Mouse (Mus musculus): Measurements from ENCODE around the gene Qrich2. TPM values are rescaled to one million over a fixed set of nuclear protein-coding genes. Genes with fewer than 3 reads are reported as not detected.
A peak's percentile ranks its signal among the peaks of the same experiment; 100 is the strongest.

Gene Qrich2
- polyA plus RNA-seq, 1 experiment from 2014 or later: 0.08 TPM

- Histone ChIP-seq H3K9me3 (ENCODE audit: control insufficient read depth, low read length) (no peaks in the 10 kb centered on the region), H3K9ac (ENCODE audit: low read length) (no peak overlapping the region), H3K4me1 (replicated peaks; ENCODE audit: control insufficient read depth, insufficient read depth) (0 out of 2 replicates have a peak, but pooled peaks cover 2% of the 10 kb centered on the region), H3K27ac (replicated peaks) (no peak overlapping the region), H3K27me3 (ENCODE audit: control insufficient read depth, insufficient read depth, low read length) (no peaks in the 10 kb centered on the region), H3K36me3 (ENCODE audit: control insufficient read depth, insufficient read depth, low read length) (no peaks in the 10 kb centered on the region), H3K4me3 (ENCODE audit: low read depth, low read length) (no peak overlapping the region), H3K4me2 (replicated peaks; ENCODE audit: low read depth) (no peak overlapping the region)
- ATAC-seq (ENCODE audit: low FRiP score, low TSS enrichment) (no peak), DNase-seq (ENCODE audit: low spot score) (no peak)
- whole genome bisulfite sequencing: 89% methylated on average over 3 of the region's 3 CpGs
- TF ChIP-seq CTCF (IDR thresholded peaks at IDR 0.05; ENCODE audit: low read depth) (no peak), EP300 (optimal IDR thresholded peaks at IDR 0.05) (no peak)
These were observed 57.0 kb downstream of the Qrich2 start for GRCm38 (mm10) chr11:116409008-116409407.

- DNase-seq (ENCODE audit: low spot score) (no peak), ATAC-seq (ENCODE audit: low FRiP score, low TSS enrichment) (no peak)
- 83% methylated on average over 16 of the region's 16 CpGs for WGBS
- H3K4me3 ChIP-seq (ENCODE audit: low read depth, low read length): no peak overlapping the region
- TF ChIP-seq CTCF (IDR thresholded peaks at IDR 0.05; ENCODE audit: low read depth) (no peak), EP300 (optimal IDR thresholded peaks at IDR 0.05) (no peak)
- no peaks in the 10 kb centered on the region for H3K36me3 ChIP-seq (ENCODE audit: control insufficient read depth, insufficient read depth, low read length)
- H3K4me2 ChIP-seq (replicated peaks; ENCODE audit: low read depth): no peak overlapping the region
- H3K27me3 ChIP-seq (ENCODE audit: control insufficient read depth, insufficient read depth, low read length): no peaks in the 10 kb centered on the region
- H3K4me1 ChIP-seq (replicated peaks; ENCODE audit: control insufficient read depth, insufficient read depth): no peaks in the 10 kb centered on the region
- no peak overlapping the region for H3K9ac ChIP-seq (ENCODE audit: low read length)
- H3K27ac ChIP-seq (replicated peaks): no peak overlapping the region
- no peaks in the 10 kb centered on the region for H3K9me3 ChIP-seq (ENCODE audit: control insufficient read depth, low read length)
These were observed 59.8 kb downstream of the Qrich2 start for GRCm38 (mm10) chr11:116406231-116406728.

- no peak for DNase-seq (ENCODE audit: low spot score)
- no peak overlapping the region for H3K4me3 ChIP-seq (ENCODE audit: low read depth, low read length)
- no peaks in the 10 kb centered on the region for H3K27me3 ChIP-seq (ENCODE audit: control insufficient read depth, insufficient read depth, low read length)
- H3K9ac ChIP-seq (ENCODE audit: low read length): no peak overlapping the region
- 93% methylated on average over 4 of the region's 4 CpGs for WGBS
- TF ChIP-seq EP300 (optimal IDR thresholded peaks at IDR 0.05) (no peak), CTCF (IDR thresholded peaks at IDR 0.05; ENCODE audit: low read depth) (no peak)
- no peaks in the 10 kb centered on the region for H3K36me3 ChIP-seq (ENCODE audit: control insufficient read depth, insufficient read depth, low read length)
- H3K4me1 ChIP-seq (replicated peaks; ENCODE audit: control insufficient read depth, insufficient read depth): no peaks in the 10 kb centered on the region
- no peak for ATAC-seq (ENCODE audit: low FRiP score, low TSS enrichment)
- no peaks in the 10 kb centered on the region for H3K9me3 ChIP-seq (ENCODE audit: control insufficient read depth, low read length)
- H3K27ac ChIP-seq (replicated peaks): no peak overlapping the region
- H3K4me2 ChIP-seq (replicated peaks; ENCODE audit: low read depth): no peak overlapping the region
These were observed 60.4 kb downstream of the Qrich2 start for GRCm38 (mm10) chr11:116405601-116406000.

- TF ChIP-seq CTCF (IDR thresholded peaks at IDR 0.05; ENCODE audit: low read depth) (no peak), EP300 (optimal IDR thresholded peaks at IDR 0.05) (no peak)
- DNase-seq (ENCODE audit: low spot score) (no peak), ATAC-seq (ENCODE audit: low FRiP score, low TSS enrichment) (no peak)
- Histone ChIP-seq H3K4me3 (ENCODE audit: low read depth, low read length) (no peak overlapping the region), H3K4me2 (replicated peaks; ENCODE audit: low read depth) (no peak overlapping the region), H3K4me1 (replicated peaks; ENCODE audit: control insufficient read depth, insufficient read depth) (no peaks in the 10 kb centered on the region), H3K9ac (ENCODE audit: low read length) (no peak overlapping the region), H3K36me3 (ENCODE audit: control insufficient read depth, insufficient read depth, low read length) (no peaks in the 10 kb centered on the region), H3K27ac (replicated peaks) (no peak overlapping the region), H3K27me3 (ENCODE audit: control insufficient read depth, insufficient read depth, low read length) (no peaks in the 10 kb centered on the region), H3K9me3 (ENCODE audit: control insufficient read depth, low read length) (no peaks in the 10 kb centered on the region)
- WGBS: 21% methylated on average over 4 of the region's 4 CpGs
These were observed 65.5 kb downstream of the Qrich2 start for GRCm38 (mm10) chr11:116400560-116400959.

- TF ChIP-seq EP300 (optimal IDR thresholded peaks at IDR 0.05): no peak
- no peak for TF ChIP-seq CTCF (IDR thresholded peaks at IDR 0.05; ENCODE audit: low read depth)
- 74% methylated on average over 11 of the region's 11 CpGs for WGBS
- H3K36me3 ChIP-seq (ENCODE audit: control insufficient read depth, insufficient read depth, low read length): no peaks in the 10 kb centered on the region; the same call in 1 of the 2 replicates
- H3K4me3 ChIP-seq (ENCODE audit: low read depth, low read length): no peak overlapping the region
- ATAC-seq (ENCODE audit: low FRiP score, low TSS enrichment) (no peak), DNase-seq (ENCODE audit: low spot score) (no peak)
- no peak overlapping the region for H3K9ac ChIP-seq (ENCODE audit: low read length)
- no peaks in the 10 kb centered on the region for H3K4me1 ChIP-seq (replicated peaks; ENCODE audit: control insufficient read depth, insufficient read depth)
- no peak overlapping the region for H3K4me2 ChIP-seq (replicated peaks; ENCODE audit: low read depth)
- H3K9me3 ChIP-seq (ENCODE audit: control insufficient read depth, low read length): no peaks in the 10 kb centered on the region
- H3K27me3 ChIP-seq (ENCODE audit: control insufficient read depth, insufficient read depth, low read length): no peaks in the 10 kb centered on the region
- 0 out of 2 replicates have a peak overlapping the region, but pooled peaks have one; percentile 1 for H3K27ac ChIP-seq (replicated peaks)
These were observed 67.7 kb downstream of the Qrich2 start for GRCm38 (mm10) chr11:116398348-116398677.

- Histone ChIP-seq H3K27me3 (ENCODE audit: control insufficient read depth, insufficient read depth, low read length) (no peaks in the 10 kb centered on the region), H3K4me2 (replicated peaks; ENCODE audit: low read depth) (no peak overlapping the region), H3K9me3 (ENCODE audit: control insufficient read depth, low read length) (no peaks in the 10 kb centered on the region), H3K27ac (replicated peaks) (0 out of 2 replicates have a peak overlapping the region, but pooled peaks have one; percentile 1), H3K4me1 (replicated peaks; ENCODE audit: control insufficient read depth, insufficient read depth) (no peaks in the 10 kb centered on the region), H3K36me3 (ENCODE audit: control insufficient read depth, insufficient read depth, low read length) (no peaks in the 10 kb centered on the region; the same call in 1 of the 2 replicates), H3K4me3 (ENCODE audit: low read depth, low read length) (no peak overlapping the region), H3K9ac (ENCODE audit: low read length) (no peak overlapping the region)
- no peak for TF ChIP-seq EP300 (optimal IDR thresholded peaks at IDR 0.05)
- TF ChIP-seq CTCF (IDR thresholded peaks at IDR 0.05; ENCODE audit: low read depth): no peak
- 50% methylated on average over 8 of the region's 8 CpGs for WGBS
- ATAC-seq (ENCODE audit: low FRiP score, low TSS enrichment) (no peak), DNase-seq (ENCODE audit: low spot score) (no peak)
These were observed 68.3 kb downstream of the Qrich2 start for GRCm38 (mm10) chr11:116397517-116398347.

Measured in stomach, postnatal 0 days (tissue).